Mouse (Mus musculus): ENCODE data around the gene Rbm19.

DNA sequence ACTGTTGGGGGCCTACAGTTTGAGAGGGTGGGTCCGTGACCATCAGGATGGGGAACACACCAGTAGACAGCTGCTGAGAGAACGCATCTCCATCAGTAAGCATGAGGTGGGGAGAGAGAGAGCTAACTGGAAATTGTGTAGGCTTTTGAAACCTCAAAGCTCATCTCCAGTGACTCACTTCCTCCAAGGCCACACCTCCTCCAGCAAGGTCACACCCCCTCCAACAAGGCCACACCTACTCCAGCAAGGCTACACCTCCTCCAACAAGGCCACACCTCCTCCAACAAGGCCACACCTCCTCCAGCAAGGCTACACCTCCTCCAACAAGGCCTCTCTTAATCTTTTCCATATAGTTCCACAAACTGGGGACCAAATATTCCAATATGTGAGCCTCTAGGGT, 13.9 kb downstream of the Rbm19 start:
- no peak for TF ChIP-seq POLR2A (IDR thresholded peaks at IDR 0.05; ENCODE audit: low read depth, low read length)
- TF ChIP-seq CTCF (IDR thresholded peaks at IDR 0.05; ENCODE audit: borderline replicate concordance, insufficient read depth, low read length), result no peak

All from embryonic fibroblast, embryonic 13.5 days (primary cell).